Mouse (Mus musculus): ENCODE data around the gene Olfr92.

DNA sequence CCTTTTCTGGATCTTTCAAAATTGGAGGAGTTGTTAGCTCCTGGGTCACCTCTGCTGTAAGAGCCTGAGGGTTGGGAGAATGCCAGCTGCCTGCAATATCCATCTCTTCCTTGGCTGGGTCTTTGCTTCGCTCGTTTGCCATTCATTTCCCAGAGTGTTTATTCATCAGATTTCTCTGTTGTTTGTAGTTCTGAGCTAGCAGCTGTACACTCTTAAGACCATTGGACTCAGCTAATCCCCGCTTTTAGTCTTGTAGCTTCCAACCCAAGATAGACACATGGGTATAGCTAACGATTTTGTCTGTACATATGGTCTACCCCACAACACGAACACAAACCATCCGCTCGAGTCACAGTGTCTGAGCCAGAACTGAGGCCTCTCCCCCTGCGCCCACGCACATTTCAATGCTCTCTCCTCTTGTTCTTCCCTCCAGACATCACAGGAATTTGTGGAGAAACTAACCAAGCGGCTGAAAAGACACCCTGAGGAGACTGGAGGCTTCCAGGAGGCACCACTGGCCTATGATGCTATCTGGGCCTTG, 57.7 kb downstream of the Olfr92 start:
- TF ChIP-seq CTCF (IDR thresholded peaks at IDR 0.05; ENCODE audit: extremely low read depth, insufficient read depth, low read length) (no peak), POLR2A (IDR thresholded peaks at IDR 0.05; ENCODE audit: extremely low read depth, insufficient read depth, low read length) (no peak)
